ENCODE assay signal across 12 mouse cellular contexts in the genomic region with DNA sequence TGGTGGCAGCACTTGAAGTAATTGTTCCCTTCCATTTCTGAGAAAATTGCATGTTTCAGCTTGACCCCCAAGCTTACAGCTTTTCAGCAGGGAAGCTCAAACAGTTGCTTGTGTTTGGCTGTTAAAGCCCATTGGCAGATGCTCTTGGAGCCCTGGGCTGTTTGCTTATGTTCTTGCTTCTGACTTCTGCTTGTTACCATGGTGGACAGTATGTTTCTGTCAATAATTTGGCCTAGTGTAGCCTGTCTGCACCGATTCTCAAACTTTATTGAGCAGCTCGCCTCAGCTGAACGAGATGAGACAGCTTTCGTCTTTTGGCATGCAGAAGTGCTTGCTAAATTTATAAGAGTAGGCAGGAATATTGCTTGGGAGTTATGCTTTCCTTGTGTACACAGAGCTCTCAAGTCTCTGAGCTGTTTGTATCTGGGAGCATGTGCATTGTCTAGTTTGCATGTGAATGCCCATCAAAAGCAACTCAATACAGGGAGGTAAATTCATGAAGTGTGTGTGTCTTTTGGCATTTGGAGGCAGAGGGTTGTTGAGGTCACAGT.
DNase-seq lines count a peak whose midpoint lies in the region; ATAC-seq and TF ChIP-seq lines count a peak whose summit lies in the region.
"Had no signal": no experiment of that assay in that cellular context is flagged by ENCODE, and none has a peak within 500 bp of the region (broad histone marks: within the 10 kb centered on the region; RNA-seq: fewer than 3 reads in every experiment).

No protein-coding gene starts in this region.

- H3K4me3 ChIP-seq in heart, embryonic 11.5 days (ENCODE audit: low read depth, low read length), result no peak overlapping the region
- H3K4me3 ChIP-seq in cortical plate, adult 2 months (ENCODE audit: insufficient read depth, low read length), result no peak overlapping the region
- H3K4me3 ChIP-seq in forebrain, embryonic 16.5 days (replicated peaks; ENCODE audit: low read length), result no peak overlapping the region
- H3K4me3 ChIP-seq in midbrain, embryonic 10.5 days, result peak overlapping the region; percentile 32; the same call in 1 of the 2 replicates
- H3K4me3 ChIP-seq in kidney, embryonic 15.5 days (replicated peaks), result no peak overlapping the region
- H3K4me3 ChIP-seq: heart, embryonic 10.5 days; megakaryocyte, embryonic 14.5 days; stomach, embryonic 15.5 days had no signal

- no peak overlapping the region for H3K9ac ChIP-seq in heart, embryonic 11.5 days (ENCODE audit: low read depth, low read length)
- H3K9ac ChIP-seq in forebrain, embryonic 16.5 days (replicated peaks; ENCODE audit: low read depth, low read length), result no peak overlapping the region
- H3K9ac ChIP-seq in kidney, embryonic 15.5 days, result no peak overlapping the region
- H3K9ac ChIP-seq: stomach, embryonic 15.5 days had no signal

- no peak overlapping the region for H3K27ac ChIP-seq in heart, embryonic 11.5 days (ENCODE audit: low read depth, low read length)
- peak overlapping the region; percentile 61; the same call in 1 of the 2 replicates for H3K27ac ChIP-seq in cortical plate, adult 2 months (ENCODE audit: insufficient read depth, low read length)
- peak overlapping the region; percentile 58 for H3K27ac ChIP-seq in forebrain, embryonic 16.5 days (ENCODE audit: low read length)
- peak overlapping the region; percentile 74 for H3K27ac ChIP-seq in midbrain, embryonic 10.5 days (replicated peaks)
- H3K27ac ChIP-seq in kidney, embryonic 15.5 days, result no peak overlapping the region
- H3K27ac ChIP-seq: heart, embryonic 10.5 days; stomach, embryonic 15.5 days had no signal

- no peaks in the 10 kb centered on the region for H3K27me3 ChIP-seq in heart, embryonic 11.5 days (ENCODE audit: control insufficient read depth, insufficient read depth, low read length)
- H3K27me3 ChIP-seq in forebrain, embryonic 16.5 days (replicated peaks; ENCODE audit: control insufficient read depth, insufficient read depth, low read length), result no peaks in the 10 kb centered on the region
- peaks cover 65% of the 10 kb centered on the region for H3K27me3 ChIP-seq in midbrain, embryonic 10.5 days (ENCODE audit: low read depth, poor library complexity, severe bottlenecking)
- no peaks in the 10 kb centered on the region for H3K27me3 ChIP-seq in kidney, embryonic 15.5 days
- H3K27me3 ChIP-seq: stomach, embryonic 15.5 days had no signal

- no peak for TF ChIP-seq CTCF in cortical plate, adult 2 months (IDR thresholded peaks at IDR 0.05; ENCODE audit: extremely low read depth, insufficient read depth, low read length)

- ATAC-seq in heart, embryonic 11.5 days (replicated peaks; ENCODE audit: insufficient number of reproducible peaks, low FRiP score, low TSS enrichment), result no peak
- ATAC-seq in forebrain, embryonic 16.5 days, result no peak
- no peak for ATAC-seq in kidney, embryonic 15.5 days (replicated peaks; ENCODE audit: low FRiP score)

- no peaks in the 10 kb centered on the region for H3K9me3 ChIP-seq in heart, embryonic 11.5 days (replicated peaks; ENCODE audit: control insufficient read depth, low read length)
- H3K9me3 ChIP-seq in forebrain, embryonic 16.5 days (ENCODE audit: control insufficient read depth, low read length), result no peaks in the 10 kb centered on the region
- H3K9me3 ChIP-seq in midbrain, embryonic 10.5 days (replicated peaks), result no peaks in the 10 kb centered on the region
- H3K9me3 ChIP-seq in kidney, embryonic 15.5 days (replicated peaks), result no peaks in the 10 kb centered on the region
- H3K9me3 ChIP-seq: heart, embryonic 10.5 days; megakaryocyte, embryonic 14.5 days; stomach, embryonic 15.5 days had no signal

- no peak overlapping the region for H3K4me2 ChIP-seq in heart, embryonic 11.5 days
- no peak overlapping the region; the same call in 1 of the 2 replicates for H3K4me2 ChIP-seq in forebrain, embryonic 16.5 days (ENCODE audit: low read length)
- H3K4me2 ChIP-seq in kidney, embryonic 15.5 days, result no peak overlapping the region
- H3K4me2 ChIP-seq: stomach, embryonic 15.5 days had no signal

- H3K36me3 ChIP-seq in heart, embryonic 11.5 days (ENCODE audit: control insufficient read depth, insufficient read depth, low read length), result no peaks in the 10 kb centered on the region
- H3K36me3 ChIP-seq in forebrain, embryonic 16.5 days (ENCODE audit: control insufficient read depth, insufficient read depth), result no peaks in the 10 kb centered on the region
- peaks cover 14% of the 10 kb centered on the region for H3K36me3 ChIP-seq in midbrain, embryonic 10.5 days
- peaks cover 7% of the 10 kb centered on the region; the same call in 1 of the 2 replicates for H3K36me3 ChIP-seq in kidney, embryonic 15.5 days
- H3K36me3 ChIP-seq: heart, embryonic 10.5 days; stomach, embryonic 15.5 days had no signal

- TF ChIP-seq POLR2A in cortical plate, adult 2 months (IDR thresholded peaks at IDR 0.05; ENCODE audit: extremely low read depth, insufficient read depth, low read length), result no peak

- H3K4me1 ChIP-seq in heart, embryonic 11.5 days (ENCODE audit: control insufficient read depth, insufficient read depth, low read length), result no peaks in the 10 kb centered on the region; the same call in 1 of the 2 replicates
- H3K4me1 ChIP-seq in cortical plate, adult 2 months (ENCODE audit: control insufficient read depth, insufficient read depth, low read length), result peaks cover 2% of the 10 kb centered on the region; the same call in 1 of the 2 replicates
- H3K4me1 ChIP-seq in forebrain, embryonic 16.5 days (replicated peaks; ENCODE audit: control insufficient read depth, insufficient read depth, low read length), result peaks cover 72% of the 10 kb centered on the region
- H3K4me1 ChIP-seq in midbrain, embryonic 10.5 days, result peaks cover 99% of the 10 kb centered on the region
- peaks cover 44% of the 10 kb centered on the region for H3K4me1 ChIP-seq in kidney, embryonic 15.5 days

- DNase-seq in heart, adult 9 months (ENCODE audit: low spot score in 2 of 2), result peak; percentile 7 to 16
- DNase-seq in midbrain, embryonic 10.5 days (ENCODE audit: low spot score), result no peak
- DNase-seq in retina, postnatal 1 day, result no peak
- no peak for DNase-seq in natural killer cell, adult 2 months (ENCODE audit: low spot score in 2 of 2)
- DNase-seq: kidney, adult 2 months had no signal

- 79% methylated on average over 4 of the region's 4 CpGs for WGBS in heart, embryonic 11.5 days (ENCODE audit: insufficient replicate concordance)
- 5% methylated on average over 4 of the region's 4 CpGs for WGBS in forebrain, embryonic 16.5 days
- WGBS in midbrain, embryonic 10.5 days, result 63% methylated on average over 4 of the region's 4 CpGs
- WGBS in kidney, embryonic 15.5 days, result 47% methylated on average over 4 of the region's 4 CpGs

Comparison
In these comparisons a context has a peak if more than half of its experiments do, and no peak if none do; other contexts are left out.
1. DNase-seq: peak in heart, adult 9 months (2 of 2); none in midbrain, embryonic 10.5 days (single experiment), retina, postnatal 1 day (single experiment) and natural killer cell, adult 2 months (0 of 2).
2. H3K27ac ChIP-seq: peak in cortical plate, adult 2 months (single experiment), forebrain, embryonic 16.5 days (single experiment) and midbrain, embryonic 10.5 days (single experiment); none in heart, embryonic 11.5 days (single experiment) and kidney, embryonic 15.5 days (single experiment).